Mouse (Mus musculus) limb, embryonic 12.5 days (tissue): ENCODE measurements at regions not wholly inside any gene's neighbourhood (a gene's known extent, or its start where the extent isn't known, plus 50 kb on each side); places are given as distances from the start of the nearest gene placed in this dataset.
A peak's percentile ranks its signal among the peaks of the same experiment; 100 is the strongest.

ENCODE experiments used
- ATAC-seq: fragments of 200-750 bp; cut with Nextera tagmentation; 2 replicates; pipeline ENCODE4 v1.8.0; 2017; ENCODE audit warnings: low read depth, moderate TSS enrichment; ENCODE audit not compliant: insufficient number of reproducible peaks, insufficient read depth, low FRiP score, low TSS enrichment
- H3K27ac ChIP-seq: fragments of 300-500 bp; sonication (generic); 2 replicates; pipeline ENCODE4 v1.5.1; 2016; ENCODE audit warnings: mild to moderate bottlenecking, moderate library complexity
- H3K27me3 ChIP-seq: fragments of 300-500 bp; sonication (generic); 2 replicates; pipeline ENCODE4 v1.6.1; 2016; ENCODE audit warnings: mild to moderate bottlenecking, moderate library complexity
- H3K36me3 ChIP-seq: fragments of 300-500 bp; sonication (generic); 2 replicates; pipeline ENCODE4 v1.6.1; 2016; ENCODE audit warnings: mild to moderate bottlenecking, moderate library complexity
- H3K4me1 ChIP-seq: fragments of 300-500 bp; sonication (generic); replicated peaks from 2 replicates; pipeline ENCODE4 v1.6.1; 2016
- H3K4me2 ChIP-seq: fragments of 300-500 bp; sonication (generic); 2 replicates; pipeline ENCODE4 v1.6.1; 2016; ENCODE audit warnings: mild to moderate bottlenecking, moderate library complexity
- H3K4me3 ChIP-seq: fragments of 300-500 bp; sonication (generic); replicated peaks from 2 replicates; pipeline ENCODE4 v1.5.1; 2016; ENCODE audit warnings: mild to moderate bottlenecking
- H3K9ac ChIP-seq: fragments of 300-500 bp; sonication (generic); replicated peaks from 2 replicates; pipeline ENCODE4 v1.6.1; 2016; ENCODE audit warnings: mild to moderate bottlenecking, moderate library complexity
- H3K9me3 ChIP-seq: fragments of 300-500 bp; sonication (generic); 2 replicates; pipeline ENCODE4 v1.6.1; 2016; ENCODE audit warnings: mild to moderate bottlenecking, moderate library complexity
- WGBS: fragments of 180-500 bp; shearing (Covaris S2); methylation state at CpG from one replicate; pipeline ENCODE4 v1.1.7; 2016; 5-methylcytosine and 5-hydroxymethylcytosine counted together

- 21% methylated on average over 1 of the region's 1 CpGs for WGBS
- H3K36me3 ChIP-seq = no peaks in the 10 kb centered on the region
- H3K4me1 ChIP-seq = peaks cover 10% of the 10 kb centered on the region
- H3K9me3 ChIP-seq = no peaks in the 10 kb centered on the region
- no peak overlapping the region for H3K9ac ChIP-seq
- H3K27ac ChIP-seq = peak overlapping the region; percentile 50; the same call in 1 of the 2 replicates
- no peaks in the 10 kb centered on the region for H3K27me3 ChIP-seq
- no peak overlapping the region for H3K4me3 ChIP-seq
- no peak for ATAC-seq
- no peak overlapping the region for H3K4me2 ChIP-seq
These were observed 315.3 kb upstream of the Mpdz start for GRCm38 (mm10) chr4:81757905-81758304.

- no peak overlapping the region for H3K9ac ChIP-seq
- H3K36me3 ChIP-seq = no peaks in the 10 kb centered on the region
- peak; percentile 66 for ATAC-seq
- 41% methylated on average over 18 of the region's 18 CpGs for WGBS
- peak overlapping the region; percentile 17; the same call in 1 of the 2 replicates for H3K4me2 ChIP-seq
- no peaks in the 10 kb centered on the region for H3K9me3 ChIP-seq
- H3K27ac ChIP-seq = peak overlapping the region; percentile 80
- H3K27me3 ChIP-seq = no peaks in the 10 kb centered on the region
- peaks cover 17% of the 10 kb centered on the region for H3K4me1 ChIP-seq
- H3K4me3 ChIP-seq = no peak overlapping the region
These were observed 302.3 kb upstream of the Mpdz start for GRCm38 (mm10) chr4:81744629-81745509.

GRCm38 (mm10) chr4:81743978-81744628 lies 301.5 kb upstream of the Mpdz start:
- peaks cover 17% of the 10 kb centered on the region for H3K4me1 ChIP-seq
- H3K9ac ChIP-seq = no peak overlapping the region
- H3K4me2 ChIP-seq = no peak overlapping the region
- no peaks in the 10 kb centered on the region for H3K36me3 ChIP-seq
- no peak; the same call in 1 of the 2 replicates for ATAC-seq
- H3K9me3 ChIP-seq = no peaks in the 10 kb centered on the region
- H3K27me3 ChIP-seq = no peaks in the 10 kb centered on the region
- 65% methylated on average over 8 of the region's 8 CpGs for WGBS
- no peak overlapping the region for H3K4me3 ChIP-seq
- H3K27ac ChIP-seq = peak overlapping the region; percentile 80

- H3K4me3 ChIP-seq = no peak overlapping the region
These were observed 300.2 kb upstream of the Mpdz start for GRCm38 (mm10) chr4:81742536-81743459.

GRCm38 (mm10) chr4:81734391-81734790 lies 291.8 kb upstream of the Mpdz start:
- no peak overlapping the region for H3K4me3 ChIP-seq
- H3K4me1 ChIP-seq = no peaks in the 10 kb centered on the region
- ATAC-seq = no peak
- no peaks in the 10 kb centered on the region for H3K9me3 ChIP-seq
- H3K27me3 ChIP-seq = no peaks in the 10 kb centered on the region
- no peak overlapping the region for H3K27ac ChIP-seq
- 92% methylated on average over 2 of the region's 2 CpGs for WGBS
- H3K4me2 ChIP-seq = no peak overlapping the region
- no peaks in the 10 kb centered on the region for H3K36me3 ChIP-seq
- H3K9ac ChIP-seq = no peak overlapping the region

More at GRCm38 (mm10) chr4:81742536-81743459, 300.2 kb upstream of the Mpdz start:
- no peak overlapping the region for H3K4me2 ChIP-seq
- H3K9ac ChIP-seq = no peak overlapping the region
- no peak for ATAC-seq
- H3K9me3 ChIP-seq = no peaks in the 10 kb centered on the region
- no peak overlapping the region for H3K27ac ChIP-seq
- H3K36me3 ChIP-seq = no peaks in the 10 kb centered on the region
- H3K4me1 ChIP-seq = peaks cover 17% of the 10 kb centered on the region
- 54% methylated on average over 4 of the region's 4 CpGs for WGBS
- no peaks in the 10 kb centered on the region for H3K27me3 ChIP-seq

- H3K4me2 ChIP-seq = no peak overlapping the region
- no peak for ATAC-seq
- H3K9ac ChIP-seq = no peak overlapping the region
- H3K36me3 ChIP-seq = no peaks in the 10 kb centered on the region
- no peaks in the 10 kb centered on the region for H3K9me3 ChIP-seq
- H3K27ac ChIP-seq = no peak overlapping the region
- WGBS = 86% methylated on average over 2 of the region's 2 CpGs
- H3K4me1 ChIP-seq = peaks cover 9% of the 10 kb centered on the region; the same call in 1 of the 2 replicates
- H3K4me3 ChIP-seq = no peak overlapping the region
- H3K27me3 ChIP-seq = no peaks in the 10 kb centered on the region
These were observed 287.8 kb upstream of the Mpdz start for GRCm38 (mm10) chr4:81730386-81730785.

- Histone ChIP-seq H3K4me1 (peaks cover 9% of the 10 kb centered on the region; the same call in 1 of the 2 replicates), H3K36me3 (no peaks in the 10 kb centered on the region), H3K27ac (no peak overlapping the region), H3K27me3 (no peaks in the 10 kb centered on the region), H3K9ac (no peak overlapping the region), H3K9me3 (no peaks in the 10 kb centered on the region), H3K4me3 (no peak overlapping the region), H3K4me2 (no peak overlapping the region)
- no peak for ATAC-seq
- WGBS = 78% methylated on average over 3 of the region's 3 CpGs
These were observed 286.3 kb upstream of the Mpdz start for GRCm38 (mm10) chr4:81728961-81729360.

- ATAC-seq = no peak
- Histone ChIP-seq H3K9ac (no peak overlapping the region), H3K4me2 (no peak overlapping the region), H3K4me1 (peaks cover 9% of the 10 kb centered on the region; the same call in 1 of the 2 replicates), H3K4me3 (no peak overlapping the region), H3K36me3 (no peaks in the 10 kb centered on the region), H3K27me3 (no peaks in the 10 kb centered on the region), H3K9me3 (no peaks in the 10 kb centered on the region), H3K27ac (no peak overlapping the region)
- 70% methylated on average over 12 of the region's 12 CpGs for WGBS
These were observed 285.3 kb upstream of the Mpdz start for GRCm38 (mm10) chr4:81727735-81728581.

- no peaks in the 10 kb centered on the region for H3K27me3 ChIP-seq
- H3K9ac ChIP-seq = no peak overlapping the region
- H3K36me3 ChIP-seq = no peaks in the 10 kb centered on the region
- peaks cover 9% of the 10 kb centered on the region; the same call in 1 of the 2 replicates for H3K4me1 ChIP-seq
- 72% methylated on average over 16 of the region's 16 CpGs for WGBS
- H3K27ac ChIP-seq = no peak overlapping the region
- H3K9me3 ChIP-seq = no peaks in the 10 kb centered on the region
- no peak overlapping the region for H3K4me2 ChIP-seq
- no peak for ATAC-seq
- H3K4me3 ChIP-seq = no peak overlapping the region
These were observed 284.4 kb upstream of the Mpdz start for GRCm38 (mm10) chr4:81726761-81727723.
